Mouse (Mus musculus) MEL (cell line): ENCODE measurements around the gene Mapk8ip1. TPM values are rescaled to one million over a fixed set of nuclear protein-coding genes. Genes with fewer than 3 reads are reported as not detected.

Source experiments
- DNase-seq: peaks from one replicate; pipeline ENCODE4 v3.0.0; 2011; ENCODE audit warnings: low read depth, low spot score
- H3K27ac ChIP-seq: 2 replicates; pipeline ENCODE4 v1.5.1; 2012; ENCODE audit warnings: low read depth, mild to moderate bottlenecking, control low read depth, low read length, moderate library complexity; ENCODE audit not compliant: control insufficient read depth
- H3K27me3 ChIP-seq, 2 experiments: fragments of 150-350 bp in 1 of 2; sonication (generic) in 1 of 2; 2 replicates each; pipeline ENCODE4 v1.6.1; 2012; ENCODE audit warnings: low read length in 2 of 2, mild to moderate bottlenecking in 2 of 2, improper control_type of control experiment in 1 of 2, moderate library complexity in 1 of 2; ENCODE audit not compliant: insufficient read depth in 2 of 2, control insufficient read depth in 1 of 2
- H3K36me3 ChIP-seq, 2 experiments: 2 replicates each; pipeline ENCODE4 v1.6.1; 2012 to 2014; ENCODE audit warnings: low read length in 2 of 2, improper control_type of control experiment in 1 of 2, inconsistent platforms in 1 of 2, mild to moderate bottlenecking in 1 of 2; ENCODE audit not compliant: insufficient read depth in 2 of 2, control insufficient read depth in 1 of 2
- H3K4me1 ChIP-seq, 2 experiments: fragments of 150-350 bp in 1 of 2; sonication (generic) in 1 of 2; 2 replicates each; pipeline ENCODE4 v1.6.1; 2012; ENCODE audit warnings: low read length in 2 of 2, improper control_type of control experiment in 1 of 2, mild to moderate bottlenecking in 1 of 2; ENCODE audit not compliant: insufficient read depth in 2 of 2, control insufficient read depth in 1 of 2
- H3K4me3 ChIP-seq, 2 experiments: fragments of 150-350 bp in 1 of 2; sonication (generic) in 1 of 2; 2 replicates each; pipeline ENCODE4 v1.5.1; 2012; ENCODE audit warnings: low read depth in 2 of 2, low read length in 2 of 2, mild to moderate bottlenecking in 2 of 2, moderate library complexity in 2 of 2, control low read depth in 1 of 2, improper control_type of control experiment in 1 of 2; ENCODE audit not compliant: control insufficient read depth in 1 of 2, insufficient read depth in 1 of 2
- H3K79me2 ChIP-seq: 2 replicates; pipeline ENCODE4 v1.6.1; 2012; ENCODE audit warnings: mild to moderate bottlenecking, low read length, moderate library complexity; ENCODE audit not compliant: control insufficient read depth, poor library complexity, insufficient read depth
- H3K9ac ChIP-seq: 2 replicates; pipeline ENCODE4 v1.6.1; 2012; ENCODE audit warnings: low read depth, mild to moderate bottlenecking, control low read depth, low read length, moderate library complexity; ENCODE audit not compliant: control insufficient read depth, poor library complexity, severe bottlenecking
- H3K9me3 ChIP-seq: fragments of 150-350 bp; sonication (generic); replicated peaks from 2 replicates; pipeline ENCODE4 v1.6.1; 2012; ENCODE audit warnings: mild to moderate bottlenecking, low read length, improper control_type of control experiment, moderate library complexity; ENCODE audit not compliant: insufficient read depth
- BHLHE40 ChIP-seq: IDR thresholded peaks from 2 replicates; pipeline ENCODE4 v1.6.1; 2012; ENCODE audit warnings: low read depth, mild to moderate bottlenecking, inconsistent platforms, low read length, improper control_type of control experiment, borderline replicate concordance
- CHD1 ChIP-seq: IDR thresholded peaks from 2 replicates; pipeline ENCODE4 v1.6.1; 2012; ENCODE audit warnings: low read depth, mild to moderate bottlenecking, inconsistent platforms, low read length, improper control_type of control experiment
- CHD2 ChIP-seq: IDR thresholded peaks from 2 replicates; pipeline ENCODE4 v1.6.1; 2011; ENCODE audit warnings: low read length, improper control_type of control experiment
- CTCF ChIP-seq, 3 experiments: IDR thresholded peaks in 2 of 3; conservative IDR thresholded peaks in 1 of 3; 2 replicates each; pipeline ENCODE4 v1.5.1; 2011 to 2012; ENCODE audit warnings: low read length in 3 of 3, low read depth in 2 of 3, mild to moderate bottlenecking in 2 of 3, improper control_type of control experiment in 1 of 3, inconsistent platforms in 1 of 3, mixed read lengths in 1 of 3, moderate library complexity in 1 of 3; ENCODE audit not compliant: control insufficient read depth in 1 of 3, insufficient read depth in 1 of 3, poor library complexity in 1 of 3, severe bottlenecking in 1 of 3
- E2F4 ChIP-seq: IDR thresholded peaks from 2 replicates; pipeline ENCODE4 v1.6.1; 2011; ENCODE audit warnings: low read depth, low read length, improper control_type of control experiment, borderline replicate concordance
- ELF1 ChIP-seq: IDR thresholded peaks from 2 replicates; pipeline ENCODE4 v1.6.1; 2014; ENCODE audit warnings: low read depth, mild to moderate bottlenecking, inconsistent platforms, low read length, improper control_type of control experiment, moderate library complexity
- EP300 ChIP-seq, 2 experiments: IDR thresholded peaks; 2 replicates each; pipeline ENCODE4 v1.6.1; 2011; ENCODE audit warnings: improper control_type of control experiment in 2 of 2, low read length in 2 of 2, low read depth in 1 of 2, mild to moderate bottlenecking in 1 of 2
- ETS1 ChIP-seq: IDR thresholded peaks from 2 replicates; pipeline ENCODE4 v1.6.1; 2012; ENCODE audit warnings: low read depth, mild to moderate bottlenecking, inconsistent platforms, low read length, improper control_type of control experiment, moderate library complexity
- GABPA ChIP-seq: IDR thresholded peaks from 2 replicates; pipeline ENCODE4 v1.6.1; 2012; ENCODE audit warnings: low read depth, mild to moderate bottlenecking, inconsistent platforms, low read length, improper control_type of control experiment, moderate library complexity
- GATA1 ChIP-seq: IDR thresholded peaks from 2 replicates; pipeline ENCODE4 v1.6.1; 2011; ENCODE audit warnings: low read depth, low read length, improper control_type of control experiment
- HCFC1 ChIP-seq: IDR thresholded peaks from 2 replicates; pipeline ENCODE4 v1.6.1; 2012; ENCODE audit warnings: low read depth, mild to moderate bottlenecking, inconsistent platforms, low read length, improper control_type of control experiment, moderate library complexity
- JUND ChIP-seq: IDR thresholded peaks from 2 replicates; pipeline ENCODE4 v1.6.1; 2011; ENCODE audit warnings: low read depth, mild to moderate bottlenecking, improper control_type of control experiment, low read length
- KAT2A ChIP-seq: conservative IDR thresholded peaks from 2 replicates; pipeline ENCODE4 v1.6.1; 2012; ENCODE audit warnings: low read depth, low read length, improper control_type of control experiment, inconsistent platforms
- MAFK ChIP-seq: IDR thresholded peaks from 2 replicates; pipeline ENCODE4 v1.6.1; 2011; ENCODE audit warnings: low read depth, mild to moderate bottlenecking, low read length, improper control_type of control experiment, borderline replicate concordance
- MAX ChIP-seq: IDR thresholded peaks from 2 replicates; pipeline ENCODE4 v1.6.1; 2011; ENCODE audit warnings: low read length, improper control_type of control experiment
- MAZ ChIP-seq: IDR thresholded peaks from 2 replicates; pipeline ENCODE4 v1.6.1; 2012; ENCODE audit warnings: low read depth, mild to moderate bottlenecking, inconsistent platforms, low read length, improper control_type of control experiment
- MEF2A ChIP-seq: IDR thresholded peaks from 2 replicates; pipeline ENCODE4 v1.6.1; 2014; ENCODE audit warnings: low read depth, mild to moderate bottlenecking, inconsistent platforms, low read length, improper control_type of control experiment; ENCODE audit not compliant: poor library complexity, insufficient replicate concordance, severe bottlenecking; ENCODE audit errors: extremely low read depth
- MXI1 ChIP-seq: IDR thresholded peaks from 2 replicates; pipeline ENCODE4 v1.6.1; 2011; ENCODE audit warnings: mild to moderate bottlenecking, low read depth, low read length, improper control_type of control experiment
- MYB ChIP-seq: IDR thresholded peaks from 2 replicates; pipeline ENCODE4 v1.6.1; 2011; ENCODE audit warnings: mild to moderate bottlenecking, low read depth, low read length, improper control_type of control experiment
- NELFE ChIP-seq: IDR thresholded peaks from 2 replicates; pipeline ENCODE4 v1.6.1; 2011; ENCODE audit warnings: low read depth, low read length, improper control_type of control experiment
- NRF1 ChIP-seq: IDR thresholded peaks from 2 replicates; pipeline ENCODE4 v1.6.1; 2014; ENCODE audit warnings: low read depth, mild to moderate bottlenecking, inconsistent platforms, low read length, improper control_type of control experiment, moderate library complexity; ENCODE audit not compliant: poor library complexity, insufficient read depth, severe bottlenecking
- POLR2A ChIP-seq, 2 experiments: IDR thresholded peaks; 2 replicates each; pipeline ENCODE4 v1.6.1; 2011 to 2012; ENCODE audit warnings: low read length in 2 of 2, mild to moderate bottlenecking in 2 of 2, control low read depth in 1 of 2, improper control_type of control experiment in 1 of 2, low read depth in 1 of 2, moderate library complexity in 1 of 2; ENCODE audit not compliant: control insufficient read depth in 1 of 2, insufficient read depth in 1 of 2, poor library complexity in 1 of 2
- POLR2AphosphoS2 ChIP-seq: IDR thresholded peaks from 2 replicates; pipeline ENCODE4 v1.6.1; 2011; ENCODE audit warnings: low read length, improper control_type of control experiment
- POLR2AphosphoS5 ChIP-seq: IDR thresholded peaks from 2 replicates; pipeline ENCODE4 v1.6.1; 2012; ENCODE audit warnings: low read depth, borderline replicate concordance, mild to moderate bottlenecking, inconsistent platforms, low read length, moderate library complexity, mixed read lengths
- RAD21 ChIP-seq: IDR thresholded peaks from 2 replicates; pipeline ENCODE4 v1.6.1; 2011; ENCODE audit warnings: mild to moderate bottlenecking, low read depth, low read length, improper control_type of control experiment
- RCOR1 ChIP-seq: IDR thresholded peaks from 2 replicates; pipeline ENCODE4 v1.6.1; 2012; ENCODE audit warnings: low read depth, mild to moderate bottlenecking, inconsistent platforms, low read length, improper control_type of control experiment
- SIN3A ChIP-seq: IDR thresholded peaks from 2 replicates; pipeline ENCODE4 v1.6.1; 2012; ENCODE audit warnings: low read length, improper control_type of control experiment, inconsistent platforms
- SMC3 ChIP-seq: IDR thresholded peaks from 2 replicates; pipeline ENCODE4 v1.6.1; 2011; ENCODE audit warnings: low read depth, low read length, improper control_type of control experiment
- TAL1 ChIP-seq: IDR thresholded peaks from 2 replicates; pipeline ENCODE4 v1.6.1; 2012; ENCODE audit warnings: mild to moderate bottlenecking, inconsistent platforms, low read length, moderate library complexity, mixed read lengths
- TBP ChIP-seq: IDR thresholded peaks from 2 replicates; pipeline ENCODE4 v1.8.0; 2011; ENCODE audit warnings: low read depth, low read length, improper control_type of control experiment
- TCF12 ChIP-seq: IDR thresholded peaks from 2 replicates; pipeline ENCODE4 v1.6.1; 2014; ENCODE audit warnings: low read depth, mild to moderate bottlenecking, inconsistent platforms, low read length, improper control_type of control experiment, moderate library complexity
- UBTF ChIP-seq: IDR thresholded peaks from 2 replicates; pipeline ENCODE4 v1.6.1; 2012; ENCODE audit warnings: low read depth, mild to moderate bottlenecking, inconsistent platforms, low read length, improper control_type of control experiment, moderate library complexity, borderline replicate concordance; ENCODE audit not compliant: insufficient read depth
- USF2 ChIP-seq, 2 experiments: IDR thresholded peaks; 2 replicates each; pipeline ENCODE4 v1.6.1; 2011 to 2012; ENCODE audit warnings: improper control_type of control experiment in 2 of 2, low read length in 2 of 2, borderline replicate concordance in 1 of 2, inconsistent platforms in 1 of 2, low read depth in 1 of 2, mild to moderate bottlenecking in 1 of 2; ENCODE audit not compliant: insufficient read depth in 1 of 2
- ZC3H11A ChIP-seq: IDR thresholded peaks from 2 replicates; pipeline ENCODE4 v1.6.1; 2012; ENCODE audit warnings: low read depth, mild to moderate bottlenecking, inconsistent platforms, low read length, improper control_type of control experiment
- ZKSCAN1 ChIP-seq: IDR thresholded peaks from 2 replicates; pipeline ENCODE4 v1.6.1; 2012; ENCODE audit warnings: low read depth, mild to moderate bottlenecking, inconsistent platforms, low read length, improper control_type of control experiment, moderate library complexity
- ZMIZ1 ChIP-seq: IDR thresholded peaks from 2 replicates; pipeline ENCODE4 v1.6.1; 2012; ENCODE audit warnings: low read depth, mild to moderate bottlenecking, inconsistent platforms, low read length, improper control_type of control experiment, moderate library complexity
- ZNF384 ChIP-seq: IDR thresholded peaks from 2 replicates; pipeline ENCODE4 v1.6.1; 2012; ENCODE audit warnings: low read depth, mild to moderate bottlenecking, inconsistent platforms, low read length, improper control_type of control experiment
- polyA plus RNA-seq, 2 experiments: library from polyadenylated mRNA; stranded (reverse) in 1 of 2; unstranded in 1 of 2; fragments of >175 nt in 1 of 2; fragments of >200 nt in 1 of 2; gene quantifications; 2 replicates each; pipeline versions ENCODE4 v1.2.1 to v1.2.4; 2012; ENCODE audit warnings: low replicate concordance in 2 of 2, low read depth in 1 of 2; ENCODE audit not compliant: insufficient read length in 2 of 2, insufficient read depth in 1 of 2, missing spikeins in 1 of 2
- total RNA-seq: library from RNA; depleted of rRNA; stranded (reverse); fragments of 300-350 nt; gene quantifications from 2 replicates; pipeline ENCODE4 v1.2.3, GENCODE M21; 2012

Gene Mapk8ip1
- total and polyA plus RNA-seq, 3 experiments = 2.5 to 3.8 TPM; not detected in 1

GRCm38 (mm10) chr2:92437875-92438274, 36.8 kb upstream of the Mapk8ip1 start:
- peaks cover 0 to 27% of the 10 kb centered on the region in 2 experiments; a peak in 3 of 4 replicates for H3K4me1 ChIP-seq
- H3K27ac ChIP-seq = peak overlapping the region; percentile 36
- H3K36me3 ChIP-seq = peaks cover 0 to 19% of the 10 kb centered on the region in 2 experiments; a peak in 2 of 4 replicates
- no peaks in the 10 kb centered on the region for H3K27me3 ChIP-seq
- H3K9ac ChIP-seq = no peak overlapping the region
- H3K9me3 ChIP-seq = no peaks in the 10 kb centered on the region
- H3K79me2 ChIP-seq = peaks cover 9% of the 10 kb centered on the region
- DNase-seq = peak; percentile 92
- peak overlapping the region; percentile 20 to 35; a peak in 3 of 4 replicates for H3K4me3 ChIP-seq
- TF ChIP-seq GATA1 (no peak), CHD2 (no peak), UBTF (no peak), NRF1 (no peak), POLR2AphosphoS5 (no peak), MYB (no peak), ZC3H11A (peak; percentile 74), ZNF384 (no peak), TBP (peak; percentile 58), ETS1 (0 out of 2 replicates have a peak, but pooled peaks have one; percentile 22), MXI1 (no peak; the same call in 1 of the 2 replicates), HCFC1 (no peak), MEF2A (no peak), ZKSCAN1 (no peak), SMC3 (peak; percentile 76), ELF1 (peak; percentile 35; the same call in 1 of the 2 replicates), ZMIZ1 (no peak), EP300 (IDR thresholded peaks at IDR 0.05; ENCODE audit: low read depth in 1 of 2, low read length in 2 of 2) (no peak), BHLHE40 (0 out of 2 replicates have a peak, but pooled peaks have one; percentile 41), MAZ (0 out of 2 replicates have a peak, but pooled peaks have one; percentile 8), GABPA (no peak), CTCF (IDR thresholded peaks at IDR 0.05 in 2 of 3, conservative IDR thresholded peaks at IDR 0.05 in 1 of 3; ENCODE audit: control insufficient read depth in 1 of 3, insufficient read depth in 1 of 3, low read depth in 2 of 3, low read length in 3 of 3, poor library complexity in 1 of 3, severe bottlenecking in 1 of 3) (peak; percentile 71 to 91 (median 86)), USF2 (IDR thresholded peaks at IDR 0.05; ENCODE audit: borderline replicate concordance in 1 of 2, insufficient read depth in 1 of 2, low read depth in 1 of 2, low read length in 2 of 2) (no peak), SIN3A (peak; percentile 87), JUND (no peak), POLR2AphosphoS2 (no peak), POLR2A (IDR thresholded peaks at IDR 0.05; ENCODE audit: control insufficient read depth in 1 of 2, insufficient read depth in 1 of 2, low read depth in 1 of 2, low read length in 2 of 2, poor library complexity in 1 of 2) (no peak), TAL1 (no peak), RAD21 (peak; percentile 85), RCOR1 (0 out of 2 replicates have a peak, but pooled peaks have one; percentile 26), KAT2A (no peak), MAFK (no peak), E2F4 (no peak), TCF12 (0 out of 2 replicates have a peak, but pooled peaks have one; percentile 25), NELFE (no peak), MAX (0 out of 2 replicates have a peak, but pooled peaks have one; percentile 14), CHD1 (no peak)
